Mouse (Mus musculus) adrenal gland, postnatal 10 days (tissue): ENCODE results near the gene Slc6a6. TPM values are rescaled to one million over a fixed set of nuclear protein-coding genes. Genes with fewer than 3 reads are reported as not detected.
A peak's percentile ranks its signal among the peaks of the same experiment; 100 is the strongest.

Experiments used
- DNase-seq: peaks from one replicate; pipeline ENCODE4 v3.0.0; 2021; ENCODE audit warnings: mixed read lengths
- total RNA-seq, 2 experiments: library from RNA; stranded (reverse); gene quantifications; 2 replicates each; pipeline ENCODE4 v1.2.3; 2021

The Slc6a6 gene
- total RNA-seq, 2 experiments from 2014 or later, result 175 to 205 TPM

DNA sequence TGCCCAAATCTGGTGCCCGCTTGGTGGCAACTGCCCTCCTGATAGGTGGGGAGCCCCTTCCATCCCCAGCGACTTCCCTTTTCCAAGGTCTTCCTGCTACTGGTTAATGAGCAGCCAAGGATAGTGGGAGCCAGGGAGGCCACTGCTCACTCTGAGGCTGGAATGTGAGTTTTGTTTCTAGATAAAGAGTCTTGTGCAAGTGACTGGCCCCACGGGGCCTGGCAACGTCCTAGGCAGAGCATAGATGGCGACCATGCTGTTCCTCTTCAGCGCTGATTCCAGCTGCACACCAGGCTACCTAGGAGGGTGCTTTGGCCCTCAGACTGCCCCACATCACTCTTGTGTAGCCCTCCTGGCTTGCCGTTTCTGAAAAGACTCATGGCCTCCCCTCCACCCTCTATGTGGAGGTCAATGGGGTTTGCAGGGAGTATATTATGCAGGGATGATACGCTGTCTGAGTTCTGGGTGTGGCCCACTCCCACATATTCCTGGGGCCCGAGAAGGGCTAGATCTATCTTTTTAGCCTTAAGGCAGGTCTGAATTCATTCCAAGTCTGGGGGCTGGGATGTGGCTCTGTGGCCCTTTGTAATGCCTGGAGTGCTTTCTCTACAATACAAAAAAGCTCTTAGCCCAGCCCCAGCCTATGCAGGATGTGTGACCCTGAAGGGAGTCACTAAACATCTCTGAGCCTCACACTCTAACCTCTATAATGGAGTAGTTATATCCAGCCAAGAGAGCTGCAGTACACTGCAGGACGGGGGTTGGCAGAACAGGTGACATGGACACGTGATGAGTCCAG, 17.2 kb downstream of the Slc6a6 start:
- DNase-seq, result peak; percentile 48

- no peak for DNase-seq
Measured at GRCm38 (mm10) chr6:91703459-91703858, 19.6 kb downstream of the Slc6a6 start.

DNA sequence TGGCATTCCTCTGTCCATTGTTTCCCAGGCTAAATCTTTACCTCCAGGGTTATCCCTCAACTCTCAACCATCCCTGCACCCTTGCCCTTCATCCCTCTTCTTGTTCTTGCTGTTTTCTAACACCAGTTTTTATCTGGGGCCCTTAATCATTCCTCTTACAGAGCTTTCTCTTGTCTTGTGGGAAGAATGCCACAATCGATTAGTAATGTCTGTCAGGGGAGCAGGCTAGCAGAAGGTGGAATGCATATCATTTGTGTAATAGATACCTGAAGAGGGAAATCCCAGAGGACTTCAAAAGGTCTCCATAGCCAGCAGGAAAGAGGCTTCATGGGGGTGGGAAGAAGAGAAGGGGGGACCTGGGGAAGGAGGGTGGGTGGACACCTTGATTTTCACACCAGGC, 20.6 kb downstream of the Slc6a6 start:
- no peak for DNase-seq

- DNase-seq, result no peak
Measured at GRCm38 (mm10) chr6:91705651-91706050, 21.8 kb downstream of the Slc6a6 start.

DNA sequence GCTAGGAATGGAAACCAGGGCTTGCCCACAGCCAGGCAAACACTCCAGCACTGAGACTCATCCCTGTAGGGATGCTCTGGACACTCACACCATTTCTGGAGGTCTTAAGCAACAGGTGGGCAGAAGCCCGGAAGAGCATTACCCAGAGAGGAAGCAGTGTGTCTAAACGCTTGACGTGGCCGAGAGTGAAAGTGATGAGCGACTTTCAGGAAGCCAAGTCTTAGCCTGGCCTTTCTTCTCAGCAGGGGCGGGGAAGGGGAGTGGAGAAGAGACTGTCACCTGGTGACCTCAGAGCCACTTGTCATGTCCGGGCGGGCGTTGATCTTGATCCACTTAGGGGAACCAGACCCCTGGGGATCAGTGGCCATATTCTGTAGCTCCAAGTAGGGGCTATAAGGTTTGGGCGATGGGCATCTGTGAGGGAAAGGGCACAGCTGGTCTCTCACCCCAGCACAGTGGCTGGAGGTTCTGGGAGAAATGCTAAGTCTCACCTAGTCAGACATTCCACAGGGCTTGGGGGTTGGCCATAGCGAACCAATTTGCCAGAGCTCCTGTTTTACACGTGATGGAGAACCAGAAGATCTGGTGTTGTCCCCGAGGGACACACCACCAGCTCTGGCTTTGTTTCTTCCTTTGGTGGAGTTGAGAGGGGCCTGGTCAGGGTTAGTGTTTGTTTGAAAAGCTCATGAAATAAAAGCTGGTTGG, 22.4 kb downstream of the Slc6a6 start:
- DNase-seq, result no peak

DNA sequence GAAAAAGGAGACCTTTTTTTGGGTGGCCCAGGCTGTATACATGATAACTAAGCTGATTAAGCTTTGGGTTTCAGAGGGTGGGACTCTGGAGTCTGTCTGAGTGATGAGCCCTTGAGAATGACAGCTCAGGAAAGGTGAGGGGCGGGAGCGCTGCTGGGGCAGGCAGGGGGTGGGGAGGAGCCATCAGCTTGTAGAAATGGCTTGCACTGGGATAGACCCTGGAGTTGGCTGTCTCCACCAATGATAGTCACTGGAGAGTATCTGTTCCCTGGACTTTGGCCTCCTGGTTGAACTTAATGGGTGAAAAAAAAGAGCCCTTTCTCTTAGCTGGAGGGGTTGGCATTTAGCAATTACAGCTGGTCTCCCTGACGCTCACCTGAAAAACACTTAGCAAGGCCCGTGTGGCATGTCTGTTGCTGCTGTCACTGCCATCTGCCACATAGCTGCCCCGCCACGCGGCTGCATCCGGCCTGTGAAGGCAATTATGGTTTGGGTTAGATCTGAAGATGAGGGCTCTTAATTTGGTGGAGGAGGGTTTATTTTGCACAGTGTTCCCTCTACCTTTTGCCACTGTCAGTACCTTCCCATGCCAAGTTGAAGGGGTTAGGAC, 23.5 kb downstream of the Slc6a6 start:
- DNase-seq, result no peak

- DNase-seq, result no peak
Measured at GRCm38 (mm10) chr6:91707886-91708564, 24.2 kb downstream of the Slc6a6 start.

GRCm38 (mm10) chr6:91708919-91709318, 25.1 kb downstream of the Slc6a6 start:
- DNase-seq, result no peak

DNA sequence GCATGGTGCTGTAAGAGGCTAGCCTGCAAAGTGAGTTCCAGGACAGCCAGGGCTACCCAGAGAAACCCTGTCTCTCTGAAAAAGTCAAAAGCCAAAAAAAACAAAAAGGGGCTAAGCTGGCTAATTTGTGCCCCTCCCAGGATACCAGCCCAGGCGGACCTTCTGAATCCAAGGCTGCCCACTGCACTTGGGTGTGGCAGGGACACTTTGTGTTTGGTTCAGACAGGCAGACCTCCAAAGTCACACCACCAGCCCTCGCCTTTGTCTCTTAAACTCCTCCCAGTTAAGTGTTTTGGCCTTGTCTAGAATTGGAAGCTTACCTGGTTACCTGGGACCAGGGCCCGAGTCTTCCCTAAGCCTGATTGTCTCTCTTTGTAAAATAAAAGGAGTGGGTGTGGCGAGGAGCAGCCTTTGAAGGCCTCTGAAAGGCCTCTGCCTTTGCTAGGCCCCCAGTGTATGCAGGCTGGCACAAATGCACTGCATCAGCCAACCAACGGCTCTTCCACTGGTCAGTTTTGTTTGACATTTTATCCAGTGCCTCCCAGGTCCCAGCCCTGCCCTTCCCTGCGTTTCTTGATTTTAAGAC, 26.6 kb downstream of the Slc6a6 start:
- DNase-seq, result no peak

DNA sequence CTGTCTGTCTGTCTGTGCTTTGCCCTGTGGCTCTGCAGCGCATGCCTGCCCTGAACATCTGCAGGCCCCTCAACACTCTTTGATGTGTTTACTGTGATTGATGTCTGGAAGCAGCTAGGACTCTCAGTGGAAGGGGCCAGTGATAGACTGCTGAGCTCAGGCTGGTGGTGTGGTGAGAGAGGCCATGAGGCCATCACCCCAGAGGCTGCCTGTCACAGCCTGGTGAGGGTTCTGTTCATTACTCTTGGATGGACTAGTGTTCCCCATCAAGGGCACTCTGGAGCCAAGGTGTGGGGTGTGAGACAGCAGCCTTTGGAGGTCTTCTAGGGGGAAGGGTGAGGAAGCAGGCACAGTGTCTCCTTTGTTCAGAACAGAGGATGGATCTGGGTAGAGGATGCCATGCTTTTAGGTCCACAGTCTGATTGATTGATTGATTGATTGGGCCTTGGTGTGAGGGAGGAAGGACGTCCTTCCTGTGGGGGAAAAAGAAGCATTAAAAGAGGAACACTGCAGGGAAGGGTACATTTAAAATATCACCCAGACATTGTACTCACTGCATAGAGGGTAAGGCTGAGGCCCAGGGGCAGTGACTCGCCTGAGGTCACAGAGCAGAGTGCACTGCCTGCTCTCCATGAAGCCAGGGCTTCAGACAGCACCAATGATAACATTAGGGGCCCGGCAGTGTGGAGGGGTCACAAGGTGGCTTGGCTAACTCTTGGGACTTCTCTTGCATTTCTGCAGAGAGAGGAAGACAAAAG, 28.4 kb downstream of the Slc6a6 start:
- DNase-seq, result no peak

DNA sequence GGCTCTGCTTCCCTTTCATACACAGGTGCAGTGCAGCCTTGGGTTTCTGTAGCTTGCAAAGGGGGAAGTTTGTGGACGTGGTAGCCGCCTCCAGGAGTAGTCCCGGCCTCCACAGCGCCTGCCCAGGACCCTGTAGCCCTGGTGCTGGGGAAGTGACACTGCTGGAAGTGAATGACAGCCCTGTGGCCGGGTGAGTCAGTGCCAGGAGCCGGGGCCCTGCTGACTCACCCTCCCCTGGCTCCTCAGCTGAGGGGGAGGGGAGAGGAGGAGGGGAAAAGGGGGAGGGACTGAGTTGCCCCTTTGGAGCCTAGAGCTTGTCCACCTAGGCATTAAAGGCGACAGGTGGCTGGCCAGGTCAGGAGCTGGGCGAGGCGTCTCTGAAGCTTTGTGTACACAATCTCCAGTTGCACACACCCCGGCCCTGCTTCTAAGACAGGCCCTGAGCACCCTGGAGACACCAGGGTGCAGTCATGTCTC, 29.0 kb downstream of the Slc6a6 start:
- peak; percentile 84 for DNase-seq

DNA sequence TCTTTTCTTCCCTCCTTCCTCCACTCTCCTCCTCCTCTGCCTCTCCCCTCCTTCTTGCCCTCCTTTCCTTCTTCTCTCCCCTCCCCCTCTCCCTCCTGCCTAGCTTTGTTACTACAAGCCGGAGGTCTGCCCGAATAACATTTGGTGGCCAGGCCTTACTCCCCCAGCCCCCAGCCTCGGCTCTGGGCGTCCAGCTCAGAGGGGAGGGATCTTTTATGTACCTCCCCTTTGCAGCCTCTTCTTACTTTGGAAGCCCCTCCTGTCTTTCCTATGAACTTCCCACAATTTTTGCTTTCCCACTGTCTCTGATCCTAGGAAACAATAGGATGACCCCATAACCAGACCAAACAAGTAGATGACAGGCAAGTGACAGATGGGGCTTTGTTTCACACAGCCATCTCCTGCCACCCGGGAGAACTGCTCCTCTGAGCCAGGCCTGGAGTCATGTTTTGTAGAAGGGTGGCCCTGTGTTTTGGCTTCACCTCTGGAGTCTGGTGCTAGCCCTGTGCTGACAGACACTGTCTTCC, 29.6 kb downstream of the Slc6a6 start:
- DNase-seq, result no peak

DNA sequence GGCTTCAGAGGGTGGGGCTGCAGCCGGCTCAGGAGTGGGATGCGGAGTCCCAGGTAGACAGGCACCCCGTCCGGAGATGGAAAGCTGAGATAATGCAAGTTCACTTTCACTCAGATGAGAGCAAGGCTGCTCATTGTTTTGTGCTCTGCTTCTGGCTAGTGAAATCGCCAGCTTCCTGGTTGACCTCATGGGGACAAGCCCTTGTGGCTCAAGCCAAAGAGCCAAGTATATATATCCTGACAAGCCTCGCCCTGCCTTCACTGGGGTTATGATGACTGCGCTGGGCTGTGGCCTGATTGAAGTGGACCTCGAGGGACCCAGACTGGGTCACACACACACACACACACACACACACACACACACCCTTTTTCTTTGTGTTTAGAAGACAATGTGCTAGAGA, 31.2 kb downstream of the Slc6a6 start:
- no peak for DNase-seq

GRCm38 (mm10) chr6:91715988-91716810, 32.3 kb downstream of the Slc6a6 start:
- no peak for DNase-seq

DNA sequence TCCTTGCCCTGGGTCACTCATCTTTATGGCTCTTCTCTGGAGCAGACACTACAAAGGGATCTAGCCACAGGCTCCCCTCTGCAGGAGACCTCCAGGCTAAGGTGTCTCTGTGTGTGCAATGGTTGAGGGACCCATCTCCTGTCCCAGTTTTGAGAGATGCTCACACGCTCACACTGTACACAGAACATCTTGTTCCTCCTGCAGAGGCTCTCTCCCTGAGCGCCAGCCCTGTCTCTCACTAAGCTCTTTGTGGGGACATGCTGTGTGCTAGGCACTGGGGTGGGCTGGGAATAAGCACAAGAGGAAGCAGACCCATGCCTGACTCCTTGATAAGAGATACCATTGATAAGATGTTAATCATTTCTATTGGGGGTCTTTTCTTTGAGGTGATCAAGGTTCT, 34.2 kb downstream of the Slc6a6 start:
- no peak for DNase-seq

DNA sequence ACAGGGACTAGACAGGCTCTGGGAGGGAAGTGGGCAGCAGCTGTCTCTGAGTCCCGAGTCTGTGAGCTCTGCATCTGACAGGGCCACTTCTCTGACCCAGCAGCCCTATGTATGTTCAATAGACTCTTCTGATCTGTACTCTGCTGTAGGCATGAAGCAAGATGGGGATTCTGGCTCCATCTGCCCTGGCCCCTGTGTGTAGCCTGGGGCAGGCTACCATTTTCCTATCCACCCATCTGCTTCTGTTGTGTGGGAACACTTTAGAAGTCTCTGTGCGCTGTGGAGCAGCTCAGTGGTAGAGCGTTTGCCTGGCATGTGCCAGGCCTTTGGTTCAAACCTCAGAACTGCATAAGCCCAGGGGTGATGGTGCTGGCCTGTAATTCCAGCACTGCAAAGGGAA, 34.8 kb downstream of the Slc6a6 start:
- DNase-seq, result no peak

GRCm38 (mm10) chr6:91719042-91719747, 35.3 kb downstream of the Slc6a6 start:
- peak; percentile 54 for DNase-seq

- peak; percentile 49 for DNase-seq
Measured at GRCm38 (mm10) chr6:91719865-91720533, 36.1 kb downstream of the Slc6a6 start.
